In the genomic region with DNA sequence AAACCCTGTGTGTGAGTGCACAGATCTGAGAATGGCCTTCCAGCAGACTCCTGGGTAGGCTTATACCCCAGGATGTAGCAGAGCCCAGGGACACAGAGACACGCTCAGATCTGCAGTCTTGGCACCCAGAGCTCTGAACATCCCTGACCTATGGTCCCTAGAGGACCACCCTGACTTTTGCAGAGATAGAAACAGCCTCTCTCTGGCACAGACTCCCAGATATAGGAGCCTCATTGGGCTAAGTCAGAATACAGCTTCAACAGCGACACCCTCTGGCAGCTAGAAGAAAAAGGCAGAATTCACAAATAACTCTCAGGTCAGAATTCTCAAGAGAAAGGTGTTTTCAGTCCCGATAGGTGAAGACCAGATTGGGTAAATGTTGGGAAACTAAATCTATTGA, we compare ENCODE assay signal across 9 mouse cellular contexts.
A peak's percentile ranks its signal among the peaks of the same experiment; 100 is the strongest.
DNase-seq lines count a peak whose midpoint lies in the region; ATAC-seq and TF ChIP-seq lines count a peak whose summit lies in the region.
"Had no signal": no experiment of that assay in that cellular context is flagged by ENCODE, and none has a peak within 500 bp of the region (broad histone marks: within the 10 kb centered on the region; RNA-seq: fewer than 3 reads in every experiment).

No protein-coding gene starts in this region.

- TF ChIP-seq POLR2A in kidney, adult 2 months (IDR thresholded peaks at IDR 0.05; ENCODE audit: low read depth, low read length): no peak

- peaks cover 30% of the 10 kb centered on the region for H3K9me3 ChIP-seq in E14TG2a.4 (ENCODE audit: low read length)
- no peaks in the 10 kb centered on the region for H3K9me3 ChIP-seq in heart, embryonic 15.5 days (replicated peaks)
- H3K9me3 ChIP-seq: stomach, embryonic 15.5 days had no signal

- no peaks in the 10 kb centered on the region; the same call in 1 of the 2 replicates for H3K27me3 ChIP-seq in kidney, adult 2 months (replicated peaks; ENCODE audit: control insufficient read depth, insufficient read depth, low read length)
- no peaks in the 10 kb centered on the region for H3K27me3 ChIP-seq in E14TG2a.4 (ENCODE audit: insufficient read depth, low read length)
- no peaks in the 10 kb centered on the region for H3K27me3 ChIP-seq in heart, embryonic 15.5 days
- H3K27me3 ChIP-seq: stomach, embryonic 15.5 days had no signal

- no peak overlapping the region for H3K27ac ChIP-seq in kidney, adult 2 months (ENCODE audit: insufficient read depth, low read depth, low read length)
- no peak overlapping the region for H3K27ac ChIP-seq in heart, embryonic 15.5 days
- H3K27ac ChIP-seq: stomach, embryonic 15.5 days had no signal

- no peak overlapping the region for H3K4me2 ChIP-seq in heart, embryonic 15.5 days
- H3K4me2 ChIP-seq: stomach, embryonic 15.5 days had no signal

- H3K4me3 ChIP-seq in kidney, adult 2 months (ENCODE audit: insufficient read depth, low read depth, low read length): no peak overlapping the region
- no peak overlapping the region for H3K4me3 ChIP-seq in E14TG2a.4 (replicated peaks; ENCODE audit: low read length)
- no peak overlapping the region for H3K4me3 ChIP-seq in heart, embryonic 15.5 days
- H3K4me3 ChIP-seq: stomach, embryonic 15.5 days had no signal

- ATAC-seq in heart, embryonic 15.5 days (replicated peaks; ENCODE audit: insufficient number of reproducible peaks, insufficient read depth, low FRiP score, low read depth): 0 out of 2 replicates have a peak, but pooled peaks have one; percentile 27

- no peak for DNase-seq in kidney, adult 2 months
- DNase-seq in kidney, adult 8-10 months: no peak
- peak; percentile 41 for DNase-seq in 3T3-L1 (ENCODE audit: low read depth, low spot score)
- no peak for DNase-seq in MN1 (ENCODE audit: low spot score)
- no peak for DNase-seq in layer of hippocampus, postnatal 36 days
- DNase-seq in spleen, adult 18-20 months: no peak

- H3K9ac ChIP-seq in heart, embryonic 15.5 days: no peak overlapping the region
- H3K9ac ChIP-seq: stomach, embryonic 15.5 days had no signal

- 43% methylated on average over 3 of the region's 3 CpGs for WGBS in kidney, adult 2 months
- 33% methylated on average over 3 of the region's 3 CpGs for WGBS in heart, embryonic 15.5 days

- 0 out of 2 replicates have a peak, but pooled peaks have one; percentile 15 for TF ChIP-seq CTCF in kidney, adult 2 months (conservative IDR thresholded peaks at IDR 0.05; ENCODE audit: insufficient read depth, insufficient read length, low read depth, low read length)
- TF ChIP-seq CTCF in E14TG2a.4 (conservative IDR thresholded peaks at IDR 0.05; ENCODE audit: low read length): peak; percentile 28

- H3K36me3 ChIP-seq in kidney, adult 2 months (ENCODE audit: control insufficient read depth, insufficient read depth, low read length): no peaks in the 10 kb centered on the region
- H3K36me3 ChIP-seq in E14TG2a.4 (ENCODE audit: insufficient read depth, low read length): no peaks in the 10 kb centered on the region
- no peaks in the 10 kb centered on the region for H3K36me3 ChIP-seq in heart, embryonic 15.5 days
- H3K36me3 ChIP-seq: stomach, embryonic 15.5 days had no signal

- no peaks in the 10 kb centered on the region for H3K4me1 ChIP-seq in kidney, adult 2 months (ENCODE audit: control insufficient read depth, insufficient read depth, low read length)
- H3K4me1 ChIP-seq in E14TG2a.4 (replicated peaks; ENCODE audit: low read depth, low read length): no peaks in the 10 kb centered on the region
- H3K4me1 ChIP-seq in heart, embryonic 15.5 days (replicated peaks): no peaks in the 10 kb centered on the region
- H3K4me1 ChIP-seq: stomach, embryonic 15.5 days had no signal
